Mouse (Mus musculus) embryonic fibroblast, embryonic 13.5 days (primary cell): ENCODE results near the gene Tom1l2. TPM values are rescaled to one million over a fixed set of nuclear protein-coding genes. Genes with fewer than 3 reads are reported as not detected.
A peak's percentile ranks its signal among the peaks of the same experiment; 100 is the strongest.

Source experiments
- H3K27ac ChIP-seq: 2 replicates; pipeline ENCODE4 v1.5.1; 2012; ENCODE audit warnings: low read length, control low read depth, inconsistent platforms; ENCODE audit not compliant: insufficient read depth
- H3K4me1 ChIP-seq: 2 replicates; pipeline ENCODE4 v1.6.1; 2011; ENCODE audit warnings: low read length; ENCODE audit not compliant: control insufficient read depth, insufficient read depth
- H3K4me3 ChIP-seq: 2 replicates; pipeline ENCODE4 v1.5.1; 2011; ENCODE audit warnings: mild to moderate bottlenecking, control low read depth, low read length; ENCODE audit not compliant: insufficient read depth
- CTCF ChIP-seq: IDR thresholded peaks from 2 replicates; pipeline ENCODE4 v1.5.1; 2011; ENCODE audit warnings: mild to moderate bottlenecking, control low read depth, low read length, moderate library complexity, borderline replicate concordance; ENCODE audit not compliant: insufficient read depth
- POLR2A ChIP-seq: IDR thresholded peaks from 2 replicates; pipeline ENCODE4 v1.6.1; 2011; ENCODE audit warnings: low read depth, mild to moderate bottlenecking, control low read depth, low read length, moderate library complexity
- polyA plus RNA-seq: library from polyadenylated mRNA; stranded (reverse); fragments of >200 nt; gene quantifications from 2 replicates; pipeline ENCODE4 v1.2.4, GENCODE M21; 2011; ENCODE audit warnings: low read depth; ENCODE audit not compliant: missing spikeins, insufficient read length

The Tom1l2 gene
- polyA plus RNA-seq, 1 experiment: 36.2 TPM

GRCm38 (mm10) chr11:60351925-60352371 is 757 bp downstream of the Tom1l2 start:
- Histone ChIP-seq H3K27ac (peak overlapping the region; percentile 9; the same call in 1 of the 2 replicates), H3K4me3 (peak overlapping the region; percentile 74), H3K4me1 (peaks cover 2% of the 10 kb centered on the region; the same call in 1 of the 2 replicates)
- no peak for TF ChIP-seq POLR2A
- TF ChIP-seq CTCF: no peak

GRCm38 (mm10) chr11:60351388-60351787 is 1.3 kb downstream of the Tom1l2 start:
- peak overlapping the region; percentile 74 for H3K4me3 ChIP-seq
- no peak overlapping the region for H3K27ac ChIP-seq
- H3K4me1 ChIP-seq: peaks cover 2% of the 10 kb centered on the region; the same call in 1 of the 2 replicates
- TF ChIP-seq CTCF (no peak), POLR2A (no peak)

- no peak overlapping the region for H3K4me3 ChIP-seq
- TF ChIP-seq POLR2A: no peak
- no peak for TF ChIP-seq CTCF
- no peak overlapping the region for H3K27ac ChIP-seq
- peaks cover 2% of the 10 kb centered on the region; the same call in 1 of the 2 replicates for H3K4me1 ChIP-seq
Measured at GRCm38 (mm10) chr11:60346537-60346936, 6.2 kb downstream of the Tom1l2 start.

- Histone ChIP-seq H3K4me1 (peaks cover 2% of the 10 kb centered on the region; the same call in 1 of the 2 replicates), H3K4me3 (no peak overlapping the region), H3K27ac (no peak overlapping the region)
- TF ChIP-seq CTCF: no peak
- TF ChIP-seq POLR2A: no peak
Measured at GRCm38 (mm10) chr11:60345868-60346267, 6.8 kb downstream of the Tom1l2 start.

GRCm38 (mm10) chr11:60339361-60339760 is 13.3 kb downstream of the Tom1l2 start:
- no peak for TF ChIP-seq POLR2A
- no peak for TF ChIP-seq CTCF
- Histone ChIP-seq H3K4me3 (no peak overlapping the region), H3K27ac (no peak overlapping the region), H3K4me1 (no peaks in the 10 kb centered on the region)

- no peak overlapping the region for H3K27ac ChIP-seq
Measured at GRCm38 (mm10) chr11:60338291-60338690, 14.4 kb downstream of the Tom1l2 start.

GRCm38 (mm10) chr11:60335771-60336170 is 16.9 kb downstream of the Tom1l2 start:
- Histone ChIP-seq H3K4me3 (no peak overlapping the region), H3K27ac (no peak overlapping the region), H3K4me1 (no peaks in the 10 kb centered on the region)
- no peak for TF ChIP-seq CTCF
- TF ChIP-seq POLR2A: no peak

More at GRCm38 (mm10) chr11:60338291-60338690, 14.4 kb downstream of the Tom1l2 start:
- Histone ChIP-seq H3K4me3 (no peak overlapping the region), H3K4me1 (no peaks in the 10 kb centered on the region)
- no peak for TF ChIP-seq POLR2A
- no peak for TF ChIP-seq CTCF

GRCm38 (mm10) chr11:60334124-60334523 is 18.6 kb downstream of the Tom1l2 start:
- H3K27ac ChIP-seq: no peak overlapping the region
- no peak overlapping the region for H3K4me3 ChIP-seq
- TF ChIP-seq POLR2A (no peak), CTCF (no peak)
- H3K4me1 ChIP-seq: no peaks in the 10 kb centered on the region

GRCm38 (mm10) chr11:60333461-60333860 is 19.2 kb downstream of the Tom1l2 start:
- no peak overlapping the region for H3K4me3 ChIP-seq
- no peaks in the 10 kb centered on the region for H3K4me1 ChIP-seq
- H3K27ac ChIP-seq: no peak overlapping the region
- TF ChIP-seq POLR2A: no peak
- no peak for TF ChIP-seq CTCF

- Histone ChIP-seq H3K27ac (no peak overlapping the region), H3K4me1 (no peaks in the 10 kb centered on the region), H3K4me3 (no peak overlapping the region)
- TF ChIP-seq CTCF (no peak), POLR2A (no peak)
Measured at GRCm38 (mm10) chr11:60330551-60330950, 22.2 kb downstream of the Tom1l2 start.
